Mouse (Mus musculus) CH12F3 (cell line): ENCODE data around the gene Lrrc9.

Experiments used
- in situ Hi-C: fragments of 300-500 bp; cut with MboI; formaldehyde crosslinking; loops from 2 replicates; pipeline ENCODE4 v1.14.3; 2020; ENCODE audit warnings: low sequenced_read_pairs

The Lrrc9 gene

GRCm38 (mm10) chr12:72441839-72442576, at the start of gene Lrrc9:
Gene Lrrc9 (plus strand): TSS chr12:72441866.
- in situ Hi-C loops: loop anchor here (25.0 kb wide), 1 partner anchor 680 kb away; no protein-coding TSS in a partner anchor

- in situ Hi-C loops: no loop called here
Measured at GRCm38 (mm10) chr12:72393046-72393805, 48.4 kb upstream of the Lrrc9 start.

- in situ Hi-C loops: loop anchor here (25.0 kb wide), 1 partner anchor 293 kb away; no protein-coding TSS in a partner anchor
Measured at GRCm38 (mm10) chr12:72405031-72405430, 36.6 kb upstream of the Lrrc9 start.

GRCm38 (mm10) chr12:72407146-72407545, 34.5 kb upstream of the Lrrc9 start:
- in situ Hi-C loops: loop anchor here (25.0 kb wide), 1 partner anchor 295 kb away; no protein-coding TSS in a partner anchor

- in situ Hi-C loops: loop anchor here (25.0 kb wide), 1 partner anchor 295 kb away; no protein-coding TSS in a partner anchor
Measured at GRCm38 (mm10) chr12:72407721-72408110, 34.0 kb upstream of the Lrrc9 start.

GRCm38 (mm10) chr12:72408111-72408891, 33.4 kb upstream of the Lrrc9 start:
- in situ Hi-C loops: loop anchor here (25.0 kb wide), 1 partner anchor 296 kb away; no protein-coding TSS in a partner anchor

GRCm38 (mm10) chr12:72408954-72409353, 32.7 kb upstream of the Lrrc9 start, which contains the start of gene Rtn1:
Gene Rtn1 (minus strand): TSS chr12:72409054.
- in situ Hi-C loops: loop anchor here (25.0 kb wide), 1 partner anchor 297 kb away; no protein-coding TSS in a partner anchor

- in situ Hi-C loops: loop anchor here (25.0 kb wide), 1 partner anchor 305 kb away; no protein-coding TSS in a partner anchor
Measured at GRCm38 (mm10) chr12:72417762-72418161, 23.9 kb upstream of the Lrrc9 start.

- in situ Hi-C loops: loop anchor here (25.0 kb wide), 1 partner anchor 310 kb away; no protein-coding TSS in a partner anchor
Measured at GRCm38 (mm10) chr12:72422681-72423080, 19.0 kb upstream of the Lrrc9 start.

GRCm38 (mm10) chr12:72427722-72428126, 13.9 kb upstream of the Lrrc9 start:
- in situ Hi-C loops: loop anchor here (25.0 kb wide), 1 partner anchor 665 kb away; no protein-coding TSS in a partner anchor

GRCm38 (mm10) chr12:72432209-72432608, 9.5 kb upstream of the Lrrc9 start:
- in situ Hi-C loops: loop anchor here (25.0 kb wide), 1 partner anchor 670 kb away; no protein-coding TSS in a partner anchor

- in situ Hi-C loops: loop anchor here (25.0 kb wide), 1 partner anchor 671 kb away; no protein-coding TSS in a partner anchor
Measured at GRCm38 (mm10) chr12:72433241-72433865, 8.3 kb upstream of the Lrrc9 start.

- in situ Hi-C loops: loop anchor here (25.0 kb wide), 1 partner anchor 676 kb away; no protein-coding TSS in a partner anchor
Measured at GRCm38 (mm10) chr12:72437676-72438341, 3.9 kb upstream of the Lrrc9 start.

GRCm38 (mm10) chr12:72438961-72439480, 2.6 kb upstream of the Lrrc9 start:
- in situ Hi-C loops: loop anchor here (25.0 kb wide), 1 partner anchor 677 kb away; no protein-coding TSS in a partner anchor

GRCm38 (mm10) chr12:72453941-72454340, 12.3 kb downstream of the Lrrc9 start:
- in situ Hi-C loops: loop anchor here (25.0 kb wide), 1 partner anchor 1083 kb away; the partner anchor contains the start of gene Tmem30b

GRCm38 (mm10) chr12:72461191-72461893, 19.7 kb downstream of the Lrrc9 start:
- in situ Hi-C loops: loop anchor here (25.0 kb wide), 1 partner anchor 1076 kb away; the partner anchor contains the start of gene Tmem30b

GRCm38 (mm10) chr12:72461894-72462530, 20.3 kb downstream of the Lrrc9 start:
- in situ Hi-C loops: loop anchor here (25.0 kb wide), 1 partner anchor 1075 kb away; the partner anchor contains the start of gene Tmem30b
